Mouse (Mus musculus) lung, postnatal 0 days (tissue): ENCODE measurements around the gene Rspo1.

Experiments
- CTCF ChIP-seq: IDR thresholded peaks from 2 replicates; pipeline ENCODE4 v1.5.1; 2016; ENCODE audit warnings: antibody characterized with exemption, mild to moderate bottlenecking
- EP300 ChIP-seq: IDR thresholded peaks from 2 replicates; pipeline ENCODE4 v1.6.1; 2016; ENCODE audit warnings: antibody characterized with exemption, mild to moderate bottlenecking, control low read depth

DNA sequence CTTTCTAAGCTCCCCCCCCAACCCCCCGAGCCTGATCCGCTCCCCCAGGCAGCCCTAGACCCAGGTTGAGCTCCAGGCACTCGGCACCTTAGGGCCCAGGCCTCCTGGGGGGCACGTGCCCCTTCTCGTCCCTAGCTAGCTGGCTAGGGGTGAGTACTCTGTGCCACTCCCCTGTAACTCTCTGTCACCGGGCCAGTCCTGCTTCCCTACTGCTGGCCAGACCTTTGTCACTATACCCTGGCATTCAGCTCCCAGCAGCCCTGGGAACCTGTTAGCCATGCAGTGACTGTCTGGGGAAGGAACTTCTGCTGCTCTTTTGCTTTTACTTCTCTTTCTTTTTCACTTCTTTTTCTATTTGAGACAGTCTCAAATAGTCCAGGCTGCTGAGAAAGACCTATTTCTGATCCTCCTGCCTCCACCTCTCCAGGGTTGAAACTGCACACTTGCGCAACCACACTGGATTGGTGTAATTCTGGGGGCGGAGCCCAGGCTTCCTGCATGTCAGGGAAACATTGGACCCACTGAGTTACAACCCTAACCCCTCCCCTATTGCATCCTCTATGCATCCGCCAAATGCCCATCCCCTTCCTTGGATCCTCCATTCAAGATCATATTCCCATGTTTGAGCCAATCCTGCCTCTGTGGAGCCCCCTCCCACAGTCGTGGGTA lies 11.4 kb downstream of the Rspo1 start:
- TF ChIP-seq CTCF (no peak), EP300 (no peak)
